Mouse (Mus musculus): ENCODE results near the gene Ddn. TPM values are rescaled to one million over a fixed set of nuclear protein-coding genes. Genes with fewer than 3 reads are reported as not detected.

The Ddn gene
- polyA plus RNA-seq, 1 experiment from 2014 or later: not detected

GRCm38 (mm10) chr15:98806809-98807770 is 2.2 kb downstream of the Ddn start:
- under 1% methylated on average over 36 of the region's 58 CpGs for WGBS

DNA sequence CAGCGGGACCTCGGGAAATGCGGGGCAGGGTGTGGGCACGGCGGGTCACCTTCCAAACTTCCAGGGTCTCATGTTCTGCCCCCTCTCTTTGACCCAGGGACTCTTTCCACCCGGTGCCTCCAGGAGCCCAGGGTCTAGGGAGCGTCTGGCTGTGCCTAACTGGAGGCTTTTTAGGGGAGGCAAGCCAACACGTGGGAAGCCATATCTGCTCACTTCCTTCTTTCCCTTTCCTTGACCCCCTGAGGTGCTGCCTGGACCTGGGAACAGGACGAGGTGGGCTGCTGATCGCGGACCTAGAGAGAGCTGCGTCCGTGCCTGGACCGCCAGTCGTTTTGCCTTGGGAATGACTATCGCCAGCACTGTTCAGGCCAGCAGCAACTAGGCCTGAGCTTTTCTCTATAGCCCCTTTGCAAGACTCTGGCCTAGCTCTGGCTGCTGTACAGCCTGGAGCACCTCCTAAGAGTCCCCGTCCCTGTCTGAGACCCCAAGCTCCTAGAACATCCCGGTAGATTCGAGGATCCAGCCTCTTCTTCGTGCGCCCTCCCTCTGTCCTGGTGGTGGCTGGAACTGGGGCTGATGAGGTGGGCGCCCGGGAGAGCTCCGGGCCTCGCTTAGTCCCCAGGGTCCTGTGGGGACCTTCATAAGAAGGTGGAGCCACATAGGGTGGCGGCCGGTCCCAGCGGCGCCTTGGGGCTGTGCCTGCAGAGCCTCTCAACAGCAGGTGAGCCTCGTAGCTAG is 3.0 kb downstream of the Ddn start:
- Histone ChIP-seq H3K36me3 (ENCODE audit: control insufficient read depth, insufficient read depth, low read length) (no peaks in the 10 kb centered on the region), H3K27me3 (replicated peaks; ENCODE audit: control insufficient read depth, insufficient read depth, low read length) (peaks cover 89% of the 10 kb centered on the region), H3K4me1 (ENCODE audit: control insufficient read depth, insufficient read depth, low read length) (peaks cover 20% of the 10 kb centered on the region), H3K9me3 (ENCODE audit: control insufficient read depth, low read length) (no peaks in the 10 kb centered on the region), H3K27ac (replicated peaks; ENCODE audit: low read depth, low read length) (no peak overlapping the region), H3K4me2 (ENCODE audit: low read depth, low read length) (peak overlapping the region; percentile 75), H3K9ac (ENCODE audit: low read depth, low read length) (no peak overlapping the region), H3K4me3 (ENCODE audit: low read depth, low read length) (peak overlapping the region; percentile 48)
- DNase-seq (ENCODE audit: low spot score): no peak
- ATAC-seq (ENCODE audit: low read depth): no peak
- 8% methylated on average over 20 of the region's 30 CpGs for WGBS

More at GRCm38 (mm10) chr15:98806809-98807770, 2.2 kb downstream of the Ddn start:
- H3K9ac ChIP-seq (ENCODE audit: low read depth, low read length): peak overlapping the region; percentile 54; the same call in 1 of the 2 replicates
- H3K4me3 ChIP-seq (ENCODE audit: low read depth, low read length): peak overlapping the region; percentile 48
- no peak overlapping the region for H3K27ac ChIP-seq (replicated peaks; ENCODE audit: low read depth, low read length)
- ATAC-seq (ENCODE audit: low read depth) (0 out of 2 replicates have a peak, but pooled peaks have one; percentile 17), DNase-seq (ENCODE audit: low spot score) (no peak)
- H3K9me3 ChIP-seq (ENCODE audit: control insufficient read depth, low read length): no peaks in the 10 kb centered on the region
- peak overlapping the region; percentile 75 for H3K4me2 ChIP-seq (ENCODE audit: low read depth, low read length)
- peaks cover 80% of the 10 kb centered on the region for H3K27me3 ChIP-seq (replicated peaks; ENCODE audit: control insufficient read depth, insufficient read depth, low read length)
- peaks cover 20% of the 10 kb centered on the region for H3K4me1 ChIP-seq (ENCODE audit: control insufficient read depth, insufficient read depth, low read length)
- H3K36me3 ChIP-seq (ENCODE audit: control insufficient read depth, insufficient read depth, low read length): no peaks in the 10 kb centered on the region

GRCm38 (mm10) chr15:98805324-98806040 is 3.8 kb downstream of the Ddn start:
- peaks cover 20% of the 10 kb centered on the region for H3K4me1 ChIP-seq (ENCODE audit: control insufficient read depth, insufficient read depth, low read length)
- H3K36me3 ChIP-seq (ENCODE audit: control insufficient read depth, insufficient read depth, low read length): no peaks in the 10 kb centered on the region
- WGBS: 2% methylated on average over 56 of the region's 64 CpGs
- H3K27ac ChIP-seq (replicated peaks; ENCODE audit: low read depth, low read length): no peak overlapping the region
- peak overlapping the region; percentile 70 for H3K4me2 ChIP-seq (ENCODE audit: low read depth, low read length)
- no peak for ATAC-seq (ENCODE audit: low read depth)
- H3K9me3 ChIP-seq (ENCODE audit: control insufficient read depth, low read length): no peaks in the 10 kb centered on the region
- peak overlapping the region; percentile 43 for H3K9ac ChIP-seq (ENCODE audit: low read depth, low read length)
- peak overlapping the region; percentile 41 for H3K4me3 ChIP-seq (ENCODE audit: low read depth, low read length)
- peak; percentile 72 for DNase-seq (ENCODE audit: low spot score)
- H3K27me3 ChIP-seq (replicated peaks; ENCODE audit: control insufficient read depth, insufficient read depth, low read length): peaks cover 96% of the 10 kb centered on the region

- H3K27me3 ChIP-seq (replicated peaks; ENCODE audit: control insufficient read depth, insufficient read depth, low read length): peaks cover 100% of the 10 kb centered on the region
- no peak overlapping the region for H3K9ac ChIP-seq (ENCODE audit: low read depth, low read length)
- H3K4me3 ChIP-seq (ENCODE audit: low read depth, low read length): peak overlapping the region; percentile 20; the same call in 1 of the 2 replicates
- DNase-seq (ENCODE audit: low spot score) (peak; percentile 67), ATAC-seq (ENCODE audit: low read depth) (no peak)
- no peak overlapping the region for H3K27ac ChIP-seq (replicated peaks; ENCODE audit: low read depth, low read length)
- WGBS: under 1% methylated on average over 32 of the region's 32 CpGs
- no peaks in the 10 kb centered on the region for H3K9me3 ChIP-seq (ENCODE audit: control insufficient read depth, low read length)
- peak overlapping the region; percentile 45 for H3K4me2 ChIP-seq (ENCODE audit: low read depth, low read length)
- H3K36me3 ChIP-seq (ENCODE audit: control insufficient read depth, insufficient read depth, low read length): no peaks in the 10 kb centered on the region
- peaks cover 20% of the 10 kb centered on the region for H3K4me1 ChIP-seq (ENCODE audit: control insufficient read depth, insufficient read depth, low read length)
Measured at GRCm38 (mm10) chr15:98804054-98804453, 5.2 kb downstream of the Ddn start.

DNA sequence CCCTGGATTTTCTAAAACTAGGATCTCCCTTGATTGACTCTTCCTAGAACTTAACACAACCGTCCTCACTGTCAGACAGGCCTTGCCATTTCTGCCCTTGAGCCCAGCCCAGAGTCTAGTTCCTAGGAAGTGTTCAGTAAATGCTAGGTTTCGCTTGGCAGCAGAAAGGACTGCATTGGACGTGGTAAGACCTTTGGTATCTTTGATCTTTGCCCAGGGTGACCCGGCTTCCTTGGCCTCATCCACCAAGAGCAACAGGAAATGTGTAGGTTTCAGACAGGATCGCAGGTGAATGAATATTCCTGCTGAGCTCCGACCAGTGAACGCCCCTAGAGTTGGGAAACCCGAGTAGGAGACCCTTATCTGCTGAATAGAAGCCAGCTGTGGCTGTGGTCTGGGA is 6.4 kb downstream of the Ddn start:
- H3K9me3 ChIP-seq (ENCODE audit: control insufficient read depth, low read length): no peaks in the 10 kb centered on the region
- 5% methylated on average over 8 of the region's 8 CpGs for WGBS

DNA sequence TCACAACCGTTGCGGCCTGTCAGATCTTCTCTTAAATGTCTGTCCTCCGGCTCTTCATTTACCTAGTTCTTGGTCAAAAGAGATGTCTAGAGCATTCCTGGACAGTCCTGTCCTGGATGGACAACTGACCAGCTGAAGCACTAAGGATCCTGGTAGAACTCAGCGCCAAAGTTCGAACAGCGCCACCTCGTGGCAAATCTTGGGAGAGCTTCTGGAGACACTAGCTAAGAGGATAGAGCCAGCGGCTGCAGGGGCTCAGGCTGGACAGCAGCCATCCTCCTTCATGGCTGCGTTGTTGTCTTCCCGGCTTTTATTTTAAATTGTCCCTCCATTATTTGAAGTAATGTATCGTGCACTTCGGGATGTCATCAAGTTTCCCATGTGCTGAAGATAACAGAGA is 9.9 kb downstream of the Ddn start:
- DNase-seq (ENCODE audit: low spot score): peak; percentile 72
- no peak overlapping the region for H3K9ac ChIP-seq (ENCODE audit: low read depth, low read length)
- H3K4me1 ChIP-seq (ENCODE audit: control insufficient read depth, insufficient read depth, low read length): no peaks in the 10 kb centered on the region
- H3K36me3 ChIP-seq (ENCODE audit: control insufficient read depth, insufficient read depth, low read length): no peaks in the 10 kb centered on the region
- no peak overlapping the region for H3K4me2 ChIP-seq (ENCODE audit: low read depth, low read length)
- no peaks in the 10 kb centered on the region for H3K9me3 ChIP-seq (ENCODE audit: control insufficient read depth, low read length)
- no peak overlapping the region for H3K27ac ChIP-seq (replicated peaks; ENCODE audit: low read depth, low read length)
- no peak overlapping the region for H3K4me3 ChIP-seq (ENCODE audit: low read depth, low read length)
- no peak for ATAC-seq (ENCODE audit: low read depth)
- WGBS: 12% methylated on average over 12 of the region's 12 CpGs
- peaks cover 99% of the 10 kb centered on the region for H3K27me3 ChIP-seq (replicated peaks; ENCODE audit: control insufficient read depth, insufficient read depth, low read length)

More for the DNA sequence above, 6.4 kb downstream of the Ddn start:
- Histone ChIP-seq H3K4me2 (ENCODE audit: low read depth, low read length) (no peak overlapping the region), H3K9ac (ENCODE audit: low read depth, low read length) (no peak overlapping the region), H3K36me3 (ENCODE audit: control insufficient read depth, insufficient read depth, low read length) (no peaks in the 10 kb centered on the region), H3K27ac (replicated peaks; ENCODE audit: low read depth, low read length) (no peak overlapping the region), H3K4me1 (ENCODE audit: control insufficient read depth, insufficient read depth, low read length) (peaks cover 13% of the 10 kb centered on the region), H3K27me3 (replicated peaks; ENCODE audit: control insufficient read depth, insufficient read depth, low read length) (peaks cover 100% of the 10 kb centered on the region), H3K4me3 (ENCODE audit: low read depth, low read length) (no peak overlapping the region)
- no peak for DNase-seq (ENCODE audit: low spot score)
- ATAC-seq (ENCODE audit: low read depth): no peak

DNA sequence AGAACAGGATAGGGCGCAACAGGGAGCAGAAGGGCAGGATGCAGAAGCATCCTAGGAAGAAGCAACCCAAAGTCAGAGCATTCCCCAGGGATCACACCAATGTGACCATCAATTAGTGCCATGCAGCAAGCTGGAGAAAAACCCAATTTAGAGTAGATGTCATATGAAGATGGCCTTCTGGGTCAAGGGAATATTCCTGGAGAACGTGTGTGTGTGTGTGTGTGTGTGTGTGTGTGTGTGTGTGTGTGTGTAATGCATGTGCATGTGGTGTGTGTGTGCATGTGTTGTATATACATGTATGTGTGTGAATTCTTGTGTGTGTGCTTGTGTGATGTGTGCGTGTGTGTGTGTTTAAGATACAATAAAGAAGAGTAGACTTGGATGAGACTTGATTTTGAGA is 10.4 kb downstream of the Ddn start:
- no peak overlapping the region for H3K4me2 ChIP-seq (ENCODE audit: low read depth, low read length)
- no peaks in the 10 kb centered on the region for H3K9me3 ChIP-seq (ENCODE audit: control insufficient read depth, low read length)
- 42% methylated on average over 3 of the region's 3 CpGs for WGBS
- no peak for DNase-seq (ENCODE audit: low spot score)
- H3K4me1 ChIP-seq (ENCODE audit: control insufficient read depth, insufficient read depth, low read length): no peaks in the 10 kb centered on the region
- no peak overlapping the region for H3K4me3 ChIP-seq (ENCODE audit: low read depth, low read length)
- H3K27me3 ChIP-seq (replicated peaks; ENCODE audit: control insufficient read depth, insufficient read depth, low read length): peaks cover 99% of the 10 kb centered on the region
- no peak for ATAC-seq (ENCODE audit: low read depth)
- no peak overlapping the region for H3K9ac ChIP-seq (ENCODE audit: low read depth, low read length)
- H3K36me3 ChIP-seq (ENCODE audit: control insufficient read depth, insufficient read depth, low read length): no peaks in the 10 kb centered on the region
- no peak overlapping the region for H3K27ac ChIP-seq (replicated peaks; ENCODE audit: low read depth, low read length)

Measured in embryonic facial prominence, embryonic 14.5 days (tissue).